Mouse (Mus musculus) lung, embryonic 15.5 days (tissue): ENCODE measurements around the gene Epha1. TPM values are rescaled to one million over a fixed set of nuclear protein-coding genes. Genes with fewer than 3 reads are reported as not detected.

Source experiments
- ATAC-seq: fragments of 200-750 bp; cut with Nextera tagmentation; 2 replicates; pipeline ENCODE4 v1.8.0; 2017; ENCODE audit warnings: moderate number of reproducible peaks, borderline replicate concordance; ENCODE audit not compliant: low FRiP score, low TSS enrichment; ENCODE audit errors: extremely low read depth
- H3K27ac ChIP-seq: fragments of 300-500 bp; sonication (generic); 2 replicates; pipeline ENCODE4 v1.5.1; 2015; ENCODE audit warnings: moderate library complexity, mild to moderate bottlenecking, inconsistent platforms
- H3K27me3 ChIP-seq: fragments of 300-500 bp; sonication (generic); 2 replicates; pipeline ENCODE4 v1.6.1; 2015; ENCODE audit warnings: inconsistent platforms
- H3K36me3 ChIP-seq: fragments of 300-500 bp; sonication (generic); 2 replicates; pipeline ENCODE4 v1.6.1; 2015; ENCODE audit warnings: inconsistent platforms
- H3K4me1 ChIP-seq: fragments of 300-500 bp; sonication (generic); 2 replicates; pipeline ENCODE4 v1.6.1; 2015; ENCODE audit warnings: inconsistent platforms
- H3K4me2 ChIP-seq: fragments of 300-500 bp; sonication (generic); 2 replicates; pipeline ENCODE4 v1.6.1; 2015; ENCODE audit warnings: inconsistent platforms, mild to moderate bottlenecking, moderate library complexity
- H3K4me3 ChIP-seq: fragments of 300-500 bp; sonication (generic); 2 replicates; pipeline ENCODE4 v1.5.1; 2015; ENCODE audit warnings: mild to moderate bottlenecking, inconsistent platforms
- H3K9ac ChIP-seq: fragments of 300-500 bp; sonication (generic); 2 replicates; pipeline ENCODE4 v1.6.1; 2015; ENCODE audit warnings: inconsistent platforms
- H3K9me3 ChIP-seq: fragments of 300-500 bp; sonication (generic); 2 replicates; pipeline ENCODE4 v1.6.1; 2016; ENCODE audit warnings: inconsistent platforms
- WGBS: fragments of 180-500 bp; shearing (Covaris S2); methylation state at CpG from one replicate; pipeline ENCODE4 v1.1.7; 2015; 5-methylcytosine and 5-hydroxymethylcytosine counted together
- polyA plus RNA-seq: library from polyadenylated mRNA; unstranded; fragments of >200 nt; fragmentation: Nextera tagmentation; extraction: Ambion mirVana; gene quantifications from 2 replicates; pipeline ENCODE4 v1.2.1, GENCODE M21; 2015

The Epha1 gene
- polyA plus RNA-seq, 1 experiment from 2014 or later: 16.9 TPM

DNA sequence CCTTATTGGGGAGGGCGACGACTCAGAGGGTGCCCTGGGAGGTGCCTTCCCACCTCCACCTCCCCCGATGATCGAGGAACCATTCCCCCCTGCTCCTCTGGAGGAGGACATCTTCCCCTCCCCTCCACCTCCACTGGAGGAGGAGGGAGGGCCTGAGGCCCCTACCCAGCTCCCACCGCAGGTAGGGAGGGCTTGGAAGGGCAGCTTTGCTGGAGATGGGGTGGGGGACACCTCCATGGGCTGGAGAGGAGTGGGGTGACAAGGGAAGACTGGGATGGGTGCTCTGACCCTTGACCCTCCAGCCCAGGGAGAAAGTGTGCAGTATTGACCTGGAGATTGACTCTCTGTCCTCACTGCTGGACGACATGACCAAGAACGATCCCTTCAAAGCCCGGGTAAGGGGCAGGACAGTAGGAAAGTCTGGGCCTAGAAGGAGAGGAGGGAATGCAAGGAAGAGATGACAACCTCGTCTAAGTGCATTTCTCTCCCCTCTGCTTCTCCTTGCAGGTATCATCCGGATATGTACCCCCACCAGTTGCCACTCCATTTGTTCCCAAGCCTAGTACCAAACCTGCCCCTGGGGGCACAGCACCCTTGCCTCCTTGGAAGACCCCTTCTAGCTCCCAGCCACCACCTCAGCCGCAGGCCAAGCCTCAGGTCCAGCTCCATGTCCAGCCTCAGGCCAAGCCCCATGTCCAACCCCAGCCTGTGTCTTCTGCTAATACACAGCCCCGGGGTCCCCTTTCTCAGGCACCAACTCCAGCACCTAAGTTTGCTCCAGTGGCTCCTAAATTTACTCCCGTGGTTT is 21.9 kb downstream of the Epha1 start:
- WGBS: 30% methylated on average over 13 of the region's 13 CpGs
- H3K9me3 ChIP-seq: no peaks in the 10 kb centered on the region
- H3K36me3 ChIP-seq: peaks cover 24% of the 10 kb centered on the region
- peaks cover 58% of the 10 kb centered on the region for H3K4me1 ChIP-seq
- H3K27ac ChIP-seq: peak overlapping the region; percentile 99
- ATAC-seq: no peak
- peak overlapping the region; percentile 84 for H3K4me2 ChIP-seq
- H3K9ac ChIP-seq: peak overlapping the region; percentile 91
- peak overlapping the region; percentile 75 for H3K4me3 ChIP-seq
- H3K27me3 ChIP-seq: no peaks in the 10 kb centered on the region

- Histone ChIP-seq H3K4me3 (peak overlapping the region; percentile 75), H3K4me1 (peaks cover 51% of the 10 kb centered on the region), H3K9ac (peak overlapping the region; percentile 91), H3K9me3 (no peaks in the 10 kb centered on the region), H3K36me3 (peaks cover 15% of the 10 kb centered on the region), H3K27me3 (no peaks in the 10 kb centered on the region), H3K4me2 (peak overlapping the region; percentile 84), H3K27ac (peak overlapping the region; percentile 99)
- ATAC-seq: peak; percentile 44
- under 1% methylated on average over 64 of the region's 72 CpGs for WGBS
Measured at GRCm38 (mm10) chr6:42350021-42350967, 22.8 kb downstream of the Epha1 start.

DNA sequence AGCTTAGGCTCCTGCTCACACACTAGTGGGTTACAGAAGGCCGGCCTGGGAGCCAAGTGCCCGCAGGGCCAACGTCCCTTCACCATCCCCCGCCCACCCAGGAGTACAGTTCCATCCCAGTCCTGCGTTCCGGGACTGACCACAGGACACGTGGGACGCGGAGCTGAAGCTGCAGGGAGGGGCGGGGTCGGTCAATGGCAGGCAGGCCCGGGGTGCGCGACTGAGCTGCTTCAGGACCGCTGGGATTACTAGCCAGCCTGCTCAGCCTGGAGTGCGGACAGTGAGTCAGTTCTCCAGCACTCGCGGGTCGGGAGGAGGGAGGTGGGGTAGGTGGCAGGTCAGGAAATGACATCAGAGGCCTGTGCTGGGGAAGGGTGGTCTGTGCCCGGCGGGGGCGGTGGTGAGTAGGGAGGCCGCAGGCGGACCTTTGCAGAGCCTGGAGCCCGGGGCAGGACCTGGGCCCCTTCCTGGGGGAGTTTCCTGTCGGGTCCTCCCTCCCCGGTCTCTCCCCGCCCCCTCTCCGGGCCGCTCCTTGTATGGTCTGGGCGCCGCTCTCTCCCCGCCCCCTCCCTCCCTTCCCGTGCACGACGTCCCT is 23.5 kb downstream of the Epha1 start, which contains the start of gene Zyx:
Zyx (plus strand) TSS at position 205 of the 595 bp plus-strand sequence.
- peak; percentile 96 for ATAC-seq
- H3K27ac ChIP-seq: peak within 1 kb of the TSS; percentile 99
- H3K27me3 ChIP-seq: no peaks in the 10 kb centered on the region
- peak within 1 kb of the TSS; percentile 84 for H3K4me2 ChIP-seq
- H3K9me3 ChIP-seq: no peaks in the 10 kb centered on the region
- H3K4me1 ChIP-seq: peaks cover 45% of the 10 kb centered on the region
- H3K4me3 ChIP-seq: peak within 1 kb of the TSS; percentile 75
- peaks cover 7% of the 10 kb centered on the region for H3K36me3 ChIP-seq
- peak within 1 kb of the TSS; percentile 91 for H3K9ac ChIP-seq
- under 1% methylated on average over 25 of the region's 36 CpGs for WGBS

DNA sequence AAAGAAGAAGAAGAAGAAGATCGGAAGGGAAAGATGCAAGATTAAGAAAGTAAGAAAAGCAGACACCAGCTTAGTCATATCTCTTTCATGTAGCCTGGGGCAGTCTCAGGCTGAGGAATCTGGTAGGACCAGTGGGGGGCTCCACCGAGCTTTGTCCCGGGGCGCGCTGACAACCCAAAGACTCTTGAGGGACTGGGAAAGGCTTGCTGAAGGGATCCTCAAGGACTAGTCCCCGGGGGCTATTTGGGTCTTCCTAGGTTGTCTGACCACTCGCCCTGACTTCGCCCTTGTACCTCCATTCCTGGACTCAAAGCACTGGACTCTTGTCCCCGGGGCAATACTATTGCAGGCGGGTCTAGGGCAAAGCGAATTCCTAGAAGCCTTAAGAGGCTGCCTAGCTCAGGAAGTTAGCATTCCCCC is 24.1 kb downstream of the Epha1 start:
- peak overlapping the region; percentile 84 for H3K4me2 ChIP-seq
- under 1% methylated on average over 11 of the region's 11 CpGs for WGBS
- H3K4me1 ChIP-seq: peaks cover 40% of the 10 kb centered on the region
- H3K9me3 ChIP-seq: no peaks in the 10 kb centered on the region
- H3K27me3 ChIP-seq: no peaks in the 10 kb centered on the region
- peaks cover 6% of the 10 kb centered on the region; the same call in 1 of the 2 replicates for H3K36me3 ChIP-seq
- H3K9ac ChIP-seq: peak overlapping the region; percentile 91
- ATAC-seq: peak; percentile 44
- peak overlapping the region; percentile 75 for H3K4me3 ChIP-seq
- H3K27ac ChIP-seq: peak overlapping the region; percentile 99

DNA sequence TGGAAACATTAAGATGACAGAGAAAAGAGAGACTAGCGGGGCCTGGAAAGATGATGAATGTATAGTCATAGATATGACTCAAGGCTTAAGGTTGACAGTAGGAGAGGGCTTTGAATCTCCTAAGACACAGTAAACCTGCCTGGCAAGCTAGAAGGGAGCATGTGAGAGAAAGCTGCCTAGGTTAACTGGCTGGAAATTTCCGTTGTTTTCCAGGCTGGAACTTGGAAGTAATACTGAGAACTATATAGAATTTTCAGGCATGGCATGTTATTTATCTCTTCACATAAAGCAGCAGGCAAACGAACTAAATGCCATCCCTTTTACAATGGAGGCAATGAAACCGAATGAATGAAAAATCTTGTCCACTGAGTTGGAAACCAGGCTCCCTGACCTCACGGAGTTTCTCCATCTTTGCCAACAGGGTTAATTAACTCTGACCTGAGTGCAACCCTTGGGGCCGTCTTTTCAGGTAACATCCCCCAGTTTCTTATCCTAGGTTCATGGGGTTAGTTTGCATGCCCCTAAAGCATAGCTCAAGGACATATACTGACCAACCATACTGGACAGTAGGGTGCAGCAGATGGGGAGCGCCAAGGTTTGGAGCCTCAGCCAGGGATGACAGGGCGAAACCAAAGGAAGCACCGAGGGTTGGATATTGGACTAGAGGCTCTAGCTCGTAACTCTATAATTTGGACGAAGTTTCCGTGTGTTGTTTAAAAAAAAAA is 24.6 kb downstream of the Epha1 start:
- 36% methylated on average over 12 of the region's 12 CpGs for WGBS
- H3K4me3 ChIP-seq: peak overlapping the region; percentile 75
- ATAC-seq: no peak
- peak overlapping the region; percentile 91 for H3K9ac ChIP-seq
- peaks cover 35% of the 10 kb centered on the region for H3K4me1 ChIP-seq
- no peaks in the 10 kb centered on the region for H3K27me3 ChIP-seq
- peaks cover 6% of the 10 kb centered on the region; the same call in 1 of the 2 replicates for H3K36me3 ChIP-seq
- H3K9me3 ChIP-seq: no peaks in the 10 kb centered on the region
- H3K27ac ChIP-seq: 0 out of 2 replicates have a peak overlapping the region, but pooled peaks have one; percentile 99
- peak overlapping the region; percentile 84 for H3K4me2 ChIP-seq

DNA sequence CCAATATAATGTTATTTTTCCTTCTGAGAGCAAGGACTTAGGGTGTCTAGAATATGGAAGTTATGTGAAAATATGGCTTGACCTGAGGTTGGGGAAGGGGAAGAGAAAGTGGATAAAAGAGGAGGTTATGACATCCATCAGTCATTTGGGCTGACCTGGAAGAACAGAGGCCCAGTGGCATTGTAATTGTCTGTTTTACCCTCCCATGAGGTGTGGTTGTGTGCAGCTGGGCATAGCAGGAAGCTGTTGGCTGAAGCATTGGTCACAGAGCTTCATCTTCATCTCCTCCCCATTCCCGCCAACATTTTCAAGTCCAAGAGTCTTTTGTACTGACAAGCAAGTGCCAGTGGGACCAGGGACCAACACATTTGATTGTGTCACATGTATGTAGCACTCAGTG is 28.8 kb downstream of the Epha1 start:
- Histone ChIP-seq H3K27me3 (no peaks in the 10 kb centered on the region), H3K4me2 (no peak overlapping the region)
- ATAC-seq: no peak

DNA sequence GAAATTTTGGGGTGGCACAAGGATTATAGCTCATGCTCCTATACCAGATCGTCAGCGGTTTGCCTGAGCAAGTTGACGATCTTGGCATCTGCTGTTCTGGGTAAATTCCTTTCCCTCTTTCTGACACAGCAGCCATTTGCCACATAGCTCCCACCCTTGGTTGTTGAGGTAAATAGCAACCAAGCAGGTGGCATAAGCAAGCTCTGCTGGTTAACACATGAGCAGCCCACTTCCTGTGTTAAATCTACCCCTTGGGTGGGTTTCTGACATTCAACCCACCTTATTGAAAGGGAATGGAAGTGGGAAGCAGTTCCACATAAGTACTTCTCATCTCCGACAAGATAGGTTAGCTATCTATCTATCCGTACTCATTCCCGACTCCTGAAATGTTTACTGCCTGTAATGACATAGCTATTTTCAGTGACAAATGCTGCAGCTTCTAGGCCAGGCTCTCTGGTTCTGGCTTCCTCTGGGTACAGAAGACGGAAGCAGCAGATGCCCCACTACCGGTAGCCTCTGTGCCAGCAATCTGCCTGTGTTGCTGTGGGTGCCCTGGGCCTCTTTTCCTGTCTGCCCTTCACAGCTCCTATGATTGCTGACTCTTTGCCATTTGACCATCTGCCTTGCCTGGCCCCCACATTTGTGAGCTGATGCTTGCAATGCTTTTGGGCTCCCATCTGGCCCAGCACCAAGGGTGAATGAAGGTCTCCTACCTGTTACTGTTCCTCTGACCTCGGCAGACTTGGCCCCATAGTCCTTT is 29.5 kb downstream of the Epha1 start:
- no peaks in the 10 kb centered on the region for H3K9me3 ChIP-seq
- no peaks in the 10 kb centered on the region for H3K27me3 ChIP-seq
- no peak overlapping the region for H3K9ac ChIP-seq
- no peaks in the 10 kb centered on the region for H3K36me3 ChIP-seq
- H3K4me3 ChIP-seq: no peak overlapping the region
- peaks cover 5% of the 10 kb centered on the region; the same call in 1 of the 2 replicates for H3K4me1 ChIP-seq
- no peak overlapping the region for H3K27ac ChIP-seq
- 73% methylated on average over 9 of the region's 9 CpGs for WGBS
- ATAC-seq: no peak
- H3K4me2 ChIP-seq: no peak overlapping the region

More for the DNA sequence above, 28.8 kb downstream of the Epha1 start:
- no peaks in the 10 kb centered on the region for H3K9me3 ChIP-seq
- peaks cover 7% of the 10 kb centered on the region; the same call in 1 of the 2 replicates for H3K4me1 ChIP-seq
- WGBS: 83% methylated on average over 1 of the region's 1 CpGs
- H3K9ac ChIP-seq: no peak overlapping the region
- no peaks in the 10 kb centered on the region for H3K36me3 ChIP-seq
- no peak overlapping the region for H3K27ac ChIP-seq
- H3K4me3 ChIP-seq: no peak overlapping the region

DNA sequence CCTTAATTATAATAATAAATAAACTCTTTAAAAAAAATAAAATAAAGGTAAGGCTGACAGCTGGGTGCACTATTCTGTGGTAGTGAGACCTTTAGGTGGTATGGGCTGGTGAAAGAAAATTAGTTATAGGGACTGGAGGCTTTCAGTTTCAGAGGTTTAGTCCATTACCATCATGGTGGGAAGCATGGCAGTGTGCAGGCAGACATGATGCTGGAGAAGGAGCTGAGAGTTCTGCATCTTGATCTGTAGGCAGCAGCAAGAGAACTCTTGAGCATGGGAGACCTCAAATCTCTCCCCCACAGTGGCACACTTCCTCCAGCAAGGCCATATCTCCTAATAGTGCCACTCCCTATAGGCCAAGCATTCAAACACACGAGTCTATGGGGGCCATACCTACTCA is 30.9 kb downstream of the Epha1 start:
- ATAC-seq: no peak
- no peaks in the 10 kb centered on the region for H3K27me3 ChIP-seq
- H3K27ac ChIP-seq: no peak overlapping the region
- H3K9me3 ChIP-seq: no peaks in the 10 kb centered on the region
- H3K36me3 ChIP-seq: no peaks in the 10 kb centered on the region
- 65% methylated on average over 1 of the region's 1 CpGs for WGBS
- H3K4me3 ChIP-seq: no peak overlapping the region
- H3K4me2 ChIP-seq: no peak overlapping the region
- H3K4me1 ChIP-seq: no peaks in the 10 kb centered on the region
- H3K9ac ChIP-seq: no peak overlapping the region

GRCm38 (mm10) chr6:42339981-42340380 is 33.1 kb downstream of the Epha1 start:
- no peaks in the 10 kb centered on the region for H3K36me3 ChIP-seq
- no peak overlapping the region for H3K27ac ChIP-seq
- no peaks in the 10 kb centered on the region for H3K27me3 ChIP-seq
- H3K9ac ChIP-seq: no peak overlapping the region
- H3K4me3 ChIP-seq: no peak overlapping the region
- no peaks in the 10 kb centered on the region for H3K4me1 ChIP-seq
- WGBS: 59% methylated on average over 5 of the region's 5 CpGs
- ATAC-seq: no peak
- H3K4me2 ChIP-seq: no peak overlapping the region
- H3K9me3 ChIP-seq: no peaks in the 10 kb centered on the region

GRCm38 (mm10) chr6:42339189-42339588 is 33.9 kb downstream of the Epha1 start:
- ATAC-seq: no peak
- Histone ChIP-seq H3K36me3 (no peaks in the 10 kb centered on the region), H3K27me3 (no peaks in the 10 kb centered on the region), H3K4me3 (no peak overlapping the region), H3K4me2 (no peak overlapping the region), H3K9ac (no peak overlapping the region), H3K4me1 (no peaks in the 10 kb centered on the region), H3K9me3 (no peaks in the 10 kb centered on the region), H3K27ac (no peak overlapping the region)
- 85% methylated on average over 2 of the region's 2 CpGs for WGBS
